Mouse (Mus musculus) cerebellum, postnatal 36 days (tissue): ENCODE data around the gene Kcnj16.

ENCODE experiments used
- DNase-seq, 2 experiments: peaks; one replicate each; pipeline ENCODE4 v3.0.0; 2021 to 2022; ENCODE audit warnings: mixed read lengths in 2 of 2

Kcnj16 gene

DNA sequence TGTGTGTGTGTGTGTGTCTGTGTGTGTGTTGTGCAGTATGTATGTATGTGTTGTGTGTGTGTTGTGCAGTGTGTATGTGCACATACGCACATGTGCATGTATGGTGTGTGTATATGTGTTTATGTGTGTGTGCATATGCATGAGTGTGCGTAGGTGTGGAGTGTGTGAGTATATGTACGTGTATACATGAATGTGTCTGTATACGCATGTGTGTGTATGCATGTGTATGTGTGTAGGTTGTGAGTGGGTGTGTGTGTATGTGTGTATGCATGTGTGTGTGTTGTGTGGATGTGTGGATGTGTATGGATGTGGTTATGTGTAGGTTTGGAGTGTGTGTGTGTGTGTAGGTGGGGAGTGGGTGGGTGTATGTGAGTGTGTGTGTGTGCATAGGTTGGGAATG lies 89.6 kb downstream of the Kcnj16 start:
- DNase-seq: no peak

DNA sequence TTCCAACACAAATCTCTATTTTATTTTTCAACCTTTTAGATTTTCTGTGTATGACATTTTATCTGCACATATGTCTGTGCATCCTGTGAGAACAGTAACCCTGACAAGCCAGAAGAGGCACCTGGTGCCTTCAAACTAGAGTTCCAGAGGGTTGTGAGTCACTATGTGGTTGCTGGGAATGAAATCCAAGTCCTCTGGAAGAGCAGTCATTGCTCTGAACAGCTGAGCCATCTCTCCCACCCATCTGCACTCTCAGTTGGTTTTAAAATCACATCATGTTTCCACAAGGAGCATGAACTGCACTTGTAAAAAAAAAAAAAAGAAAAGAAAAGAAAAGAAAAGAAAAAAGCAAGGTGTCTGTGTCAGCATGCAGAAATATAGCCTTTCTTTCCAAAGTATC lies 91.6 kb downstream of the Kcnj16 start:
- no peak for DNase-seq

DNA sequence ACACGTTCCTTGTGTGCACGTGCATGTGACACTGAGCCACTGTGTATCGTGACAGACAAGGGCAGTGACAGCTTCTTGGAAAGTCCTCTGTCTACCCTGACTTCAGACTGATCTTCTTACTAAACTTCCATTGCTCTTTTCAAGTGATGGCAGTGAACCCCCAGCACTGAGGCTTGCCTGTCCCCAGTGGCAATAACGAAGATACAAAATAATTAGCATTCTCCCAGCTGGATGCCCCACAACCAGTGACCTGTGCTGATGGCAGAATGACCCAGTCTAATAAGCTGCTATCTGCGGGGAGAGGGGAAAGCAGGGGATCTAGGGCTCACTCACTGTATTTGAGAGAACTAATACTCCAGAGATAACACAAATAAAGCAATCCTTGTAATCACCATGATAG lies 92.4 kb downstream of the Kcnj16 start:
- no peak for DNase-seq

DNA sequence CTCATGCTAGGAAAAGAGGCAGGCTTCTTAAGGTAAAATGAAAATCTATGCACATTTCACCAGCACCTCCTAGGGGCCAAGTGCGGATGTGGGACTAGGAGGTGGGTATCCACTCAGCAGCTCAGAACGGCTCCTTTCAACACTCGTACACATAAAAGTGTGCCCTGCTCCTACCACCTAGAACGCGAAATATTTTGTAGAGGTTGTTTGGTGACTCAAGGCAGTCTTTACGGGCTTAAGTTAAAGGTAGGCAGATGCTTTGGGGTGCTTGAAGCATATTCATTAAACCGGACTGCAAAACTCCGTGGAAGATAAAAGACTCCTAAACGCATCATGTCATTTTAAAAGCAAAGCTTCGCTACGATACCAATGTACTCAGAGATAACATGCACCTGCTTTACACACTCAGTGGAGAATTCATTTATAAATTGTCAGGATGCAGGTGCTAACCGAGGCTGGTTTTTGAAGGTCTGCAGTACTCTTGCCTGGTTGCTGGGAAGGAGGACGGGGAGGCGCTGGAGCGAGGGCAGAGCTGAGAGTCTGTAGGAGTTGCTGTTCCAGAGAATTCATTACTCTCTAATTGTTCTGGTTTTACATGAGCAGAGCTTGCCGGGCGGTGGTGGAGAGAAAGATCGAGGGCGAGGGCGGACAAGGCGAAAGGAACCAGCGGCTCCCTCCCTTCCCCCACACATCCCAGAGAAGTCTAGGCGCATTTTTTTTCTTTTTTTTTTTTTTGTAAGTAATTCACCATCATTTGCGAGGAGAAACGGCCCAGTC lies 97.1 kb downstream of the Kcnj16 start:
- DNase-seq: peak; percentile 13

DNA sequence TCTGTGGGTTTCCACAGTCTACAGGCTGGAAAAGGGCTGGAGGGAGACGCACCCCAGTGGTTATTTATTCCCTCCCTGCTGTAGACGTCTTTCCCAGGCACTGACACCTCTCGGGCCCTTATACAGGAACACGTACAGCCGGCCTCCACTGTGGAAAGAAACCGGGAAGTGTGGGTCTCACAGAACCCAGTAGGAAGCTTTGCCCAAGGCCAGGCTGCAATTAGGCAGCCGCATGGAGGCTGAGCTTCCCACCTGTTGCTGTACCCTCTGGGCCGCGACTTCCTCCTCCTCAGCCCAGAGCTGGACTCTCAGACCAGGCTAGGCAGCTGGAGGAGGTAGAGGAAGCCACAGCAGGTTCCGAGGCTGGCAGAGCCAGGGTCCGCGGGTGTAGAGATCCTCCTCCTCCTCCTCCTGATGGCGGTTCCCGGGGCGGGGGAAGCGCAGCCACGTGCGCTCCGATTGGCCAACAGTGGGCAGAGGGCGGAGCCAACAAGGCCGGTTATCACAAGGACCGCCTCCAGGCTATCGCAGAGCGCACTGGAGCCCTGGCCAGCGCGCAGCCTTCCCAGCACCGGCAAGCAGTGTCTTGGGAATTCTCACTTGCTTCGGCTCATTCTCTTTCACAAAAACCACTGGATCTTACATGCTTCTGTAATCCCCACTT lies 97.9 kb downstream of the Kcnj16 start, which contains the start of gene Kcnj2:
Kcnj2 (plus strand) TSS at position 530 of the 664 bp plus-strand sequence.
- DNase-seq: peak; percentile 66 to 76

DNA sequence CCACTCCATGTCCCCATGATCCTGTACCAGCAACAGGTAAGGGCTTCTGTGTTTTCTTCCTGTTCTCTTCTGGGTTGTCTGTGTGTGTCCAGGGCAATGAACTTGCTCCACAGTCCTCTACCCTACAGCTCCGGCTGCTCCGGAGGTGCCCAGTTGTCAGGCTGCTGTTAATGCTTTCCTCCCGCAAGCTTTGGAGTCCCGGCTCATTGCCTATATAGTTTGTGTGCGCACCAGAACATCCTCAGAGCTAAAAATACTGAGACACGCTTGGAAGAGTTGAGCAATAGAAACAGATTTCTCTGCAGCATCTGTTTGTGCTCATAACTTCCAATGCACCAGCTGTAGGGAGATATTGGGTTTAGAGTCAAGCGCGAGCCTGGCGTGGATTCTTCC lies 98.5 kb downstream of the Kcnj16 start:
- no peak for DNase-seq

DNA sequence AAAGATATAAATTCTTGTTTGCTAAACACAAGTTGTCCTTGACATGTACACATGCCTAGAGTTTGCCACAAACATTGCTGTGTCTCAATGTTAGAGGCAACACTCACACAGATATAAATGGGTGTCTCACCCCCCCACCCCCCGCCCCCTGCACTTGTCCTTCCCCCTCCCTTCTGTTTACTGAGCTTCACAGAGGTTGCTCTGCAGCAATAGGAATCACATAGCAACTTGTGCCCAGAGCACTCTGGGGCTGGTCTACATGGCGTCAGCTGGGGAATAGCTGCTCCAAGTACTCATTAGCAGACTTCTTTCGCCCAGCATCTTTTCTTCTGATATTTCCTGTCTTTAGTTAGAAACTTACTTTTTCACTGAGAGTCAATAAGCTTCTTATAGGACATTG lies 100.0 kb downstream of the Kcnj16 start:
- no peak for DNase-seq

DNA sequence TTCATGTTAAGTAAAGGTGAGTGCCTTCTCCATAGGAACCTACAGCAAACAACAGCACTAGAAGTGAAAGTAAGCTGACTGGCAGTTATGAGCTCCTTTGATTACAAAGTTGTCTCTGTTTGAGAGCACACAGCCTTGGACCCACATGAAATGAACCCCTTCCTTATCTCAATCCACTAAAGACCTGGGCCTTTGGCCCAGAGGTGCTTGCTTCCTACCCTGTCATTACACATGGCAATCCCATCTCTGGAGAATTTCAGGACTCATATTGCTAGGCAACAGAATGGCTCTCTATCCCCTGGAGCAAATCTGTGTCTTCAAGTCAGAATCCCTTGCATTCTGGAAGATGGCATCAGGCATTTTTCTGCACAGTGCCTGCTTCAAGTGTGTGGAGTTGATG lies 102.6 kb downstream of the Kcnj16 start:
- no peak for DNase-seq

DNA sequence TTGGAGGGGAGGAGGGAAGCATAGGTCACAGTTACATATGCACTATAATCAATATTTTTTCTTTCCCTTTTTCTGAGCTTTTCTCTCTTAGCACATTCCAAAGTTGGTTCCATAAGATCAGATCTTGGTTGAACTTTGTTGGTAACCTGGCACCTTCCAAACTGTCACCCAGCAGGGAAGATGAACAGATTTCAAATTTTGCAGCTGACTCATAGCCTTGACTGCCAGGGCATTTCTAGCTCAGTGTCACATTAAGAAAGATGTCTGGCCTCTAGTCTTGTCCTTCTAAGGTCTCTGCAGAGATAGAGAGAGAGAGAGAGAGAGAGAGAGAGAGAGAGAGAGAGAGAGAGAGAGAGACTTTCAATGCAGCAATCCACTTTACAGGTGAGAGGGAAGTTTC lies 106.3 kb downstream of the Kcnj16 start:
- DNase-seq: no peak
